Mouse (Mus musculus) forebrain, embryonic 14.5 days (tissue): Measurements from ENCODE around the gene Vmn1r127. TPM values are rescaled to one million over a fixed set of nuclear protein-coding genes. Genes with fewer than 3 reads are reported as not detected.
"Not testable (repeated sequence)": the region's sequence is repeated elsewhere in the genome, so short reads cannot be mapped to it uniquely, and the experiment has no call there.

Experiments
- ATAC-seq: fragments of 200-750 bp; cut with Nextera tagmentation; 2 replicates; pipeline ENCODE4 v1.8.0; 2017; ENCODE audit warnings: mild to moderate bottlenecking, moderate library complexity
- DNase-seq: peaks from one replicate; pipeline ENCODE4 v3.0.0-alpha.2; 2015; ENCODE audit warnings: low spot score
- H3K27ac ChIP-seq: fragments of 300-500 bp; sonication (generic); 2 replicates; pipeline ENCODE4 v1.5.1; 2014; ENCODE audit warnings: low read depth, mild to moderate bottlenecking, control low read depth, low read length, moderate library complexity
- H3K27me3 ChIP-seq: fragments of 300-500 bp; sonication (generic); replicated peaks from 2 replicates; pipeline ENCODE4 v1.6.1; 2014; ENCODE audit warnings: low read length, control low read depth, mixed read lengths; ENCODE audit not compliant: control insufficient read depth, insufficient read depth
- H3K36me3 ChIP-seq: fragments of 300-500 bp; sonication (generic); 2 replicates; pipeline ENCODE4 v1.6.1; 2014; ENCODE audit warnings: low read length, control low read depth; ENCODE audit not compliant: control insufficient read depth, insufficient read depth
- H3K4me1 ChIP-seq: fragments of 300-500 bp; sonication (generic); 2 replicates; pipeline ENCODE4 v1.6.1; 2014; ENCODE audit warnings: antibody characterized with exemption, low read length, control low read depth; ENCODE audit not compliant: control insufficient read depth, insufficient read depth
- H3K4me2 ChIP-seq: fragments of 300-500 bp; sonication (generic); 2 replicates; pipeline ENCODE4 v1.6.1; 2014; ENCODE audit warnings: mild to moderate bottlenecking, control low read depth, low read length
- H3K4me3 ChIP-seq: fragments of 300-500 bp; sonication (generic); 2 replicates; pipeline ENCODE4 v1.5.1; 2014; ENCODE audit warnings: low read depth, low read length, control low read depth
- H3K9ac ChIP-seq: fragments of 300-500 bp; sonication (generic); 2 replicates; pipeline ENCODE4 v1.6.1; 2014; ENCODE audit warnings: mild to moderate bottlenecking, low read length, control low read depth, moderate library complexity
- H3K9me3 ChIP-seq: fragments of 300-500 bp; sonication (generic); replicated peaks from 2 replicates; pipeline ENCODE4 v1.6.1; 2016; ENCODE audit warnings: low read length, control low read depth, mixed read lengths; ENCODE audit not compliant: control insufficient read depth
- WGBS: fragments of 180-500 bp; shearing (Covaris S2); extraction: QIAGEN DNeasy Blood & Tissue Kit; methylation state at CpG from one replicate; pipeline ENCODE4 v1.1.7; 2014; 5-methylcytosine and 5-hydroxymethylcytosine counted together
- polyA plus RNA-seq: library from polyadenylated mRNA; unstranded; fragments of >200 nt; fragmentation: Nextera tagmentation; extraction: Ambion mirVana; gene quantifications from 2 replicates; pipeline ENCODE4 v1.2.1, GENCODE M21; 2014

The Vmn1r127 gene
- polyA plus RNA-seq: not detected in 2 replicates

- H3K27ac ChIP-seq, H3K36me3 ChIP-seq, H3K9me3 ChIP-seq, H3K4me3 ChIP-seq, H3K9ac ChIP-seq, H3K27me3 ChIP-seq, H3K4me2 ChIP-seq, ATAC-seq, DNase-seq, H3K4me1 ChIP-seq: not testable (repeated sequence)
- whole genome bisulfite sequencing: no CpG with 5 or more reads among the region's 3 CpGs
These were observed at the start of gene Vmn1r127 for GRCm38 (mm10) chr7:21319761-21320160. Gene Vmn1r127 (minus strand): TSS chr7:21319861.

DNA sequence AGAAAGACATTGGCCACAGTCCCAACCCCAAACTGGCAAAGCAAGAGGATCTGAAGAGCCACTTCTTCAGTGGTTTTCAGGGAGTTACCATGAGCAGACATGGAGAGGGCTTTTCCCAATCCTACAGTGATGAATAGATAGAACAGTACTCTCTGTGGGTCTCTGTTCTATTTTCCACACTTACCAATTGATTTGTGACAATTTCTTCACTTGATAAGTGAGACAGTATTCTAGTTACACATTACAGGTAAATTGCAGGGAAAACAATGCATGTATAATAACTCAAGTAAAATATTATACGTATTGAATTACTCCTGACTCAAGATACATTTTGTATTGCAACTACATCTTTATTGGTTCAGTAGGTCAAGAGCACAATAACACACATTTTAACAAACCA, 41.5 kb upstream of the Vmn1r127 start, which contains the start of gene Vmn1r129:
TSS of gene Vmn1r129 (minus strand) at position 101 of the 400 bp plus-strand sequence.
- DNase-seq, ATAC-seq: not testable (repeated sequence)
- no CpG with 5 or more reads among the region's 1 CpGs for WGBS

DNA sequence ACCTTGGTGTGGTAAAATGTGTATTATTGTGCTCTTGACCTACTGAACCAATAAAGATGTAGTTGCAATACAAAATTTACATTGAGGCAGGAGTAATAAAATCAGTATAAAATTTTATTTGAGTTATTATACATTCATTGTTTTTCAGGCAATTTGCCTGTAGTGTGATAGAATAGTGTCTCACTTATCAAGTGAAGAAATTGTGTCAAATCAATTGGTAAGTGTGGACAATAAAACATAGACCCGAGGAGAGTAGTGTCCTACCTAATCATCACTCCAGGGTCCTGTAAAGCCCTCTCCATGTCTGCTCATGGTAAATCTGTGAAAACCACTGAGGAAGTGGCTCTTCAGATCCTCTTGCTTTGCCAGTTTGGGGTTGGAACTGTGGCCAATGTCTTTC, 29.4 kb upstream of the Vmn1r127 start, which contains the start of gene Vmn1r128:
TSS of gene Vmn1r128 (plus strand) at position 301 of the 400 bp plus-strand sequence.
- not testable (repeated sequence) for ATAC-seq, H3K4me2 ChIP-seq, DNase-seq, H3K27me3 ChIP-seq, H3K27ac ChIP-seq, H3K9ac ChIP-seq, H3K36me3 ChIP-seq, H3K9me3 ChIP-seq, H3K4me1 ChIP-seq, H3K4me3 ChIP-seq
- 72% methylated on average over 1 of the region's 1 CpGs for WGBS

More for the DNA sequence above, 41.5 kb upstream of the Vmn1r127 start, which contains the start of gene Vmn1r129:
- H3K36me3 ChIP-seq, H3K9me3 ChIP-seq, H3K4me3 ChIP-seq, H3K4me2 ChIP-seq, H3K27me3 ChIP-seq, H3K4me1 ChIP-seq, H3K27ac ChIP-seq, H3K9ac ChIP-seq: not testable (repeated sequence)

DNA sequence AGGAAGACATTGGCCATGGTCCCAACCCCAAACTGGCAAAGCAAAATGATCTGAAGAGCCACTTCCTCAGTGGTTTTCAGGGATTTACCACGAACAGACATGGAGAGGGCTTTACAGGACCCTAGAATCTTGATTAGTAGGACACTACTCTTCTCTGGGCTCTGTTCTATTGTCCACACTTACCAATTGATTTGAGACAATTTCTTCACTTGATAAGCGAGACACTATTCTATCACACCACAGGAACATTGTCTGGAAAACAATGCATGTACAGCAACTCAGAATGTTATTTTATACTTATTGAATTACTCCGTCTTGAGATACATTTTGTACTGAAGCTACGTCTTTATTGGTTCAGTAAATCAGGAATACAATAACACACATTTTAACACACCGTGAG, 18.3 kb downstream of the Vmn1r127 start, which contains the start of gene Vmn1r126:
TSS of gene Vmn1r126 (minus strand) at position 101 of the 400 bp plus-strand sequence.
- not testable (repeated sequence) for H3K4me2 ChIP-seq, H3K27me3 ChIP-seq, H3K4me1 ChIP-seq, DNase-seq, H3K4me3 ChIP-seq, H3K9me3 ChIP-seq, ATAC-seq, H3K9ac ChIP-seq, H3K36me3 ChIP-seq, H3K27ac ChIP-seq
- no CpG with 5 or more reads among the region's 5 CpGs for WGBS

DNA sequence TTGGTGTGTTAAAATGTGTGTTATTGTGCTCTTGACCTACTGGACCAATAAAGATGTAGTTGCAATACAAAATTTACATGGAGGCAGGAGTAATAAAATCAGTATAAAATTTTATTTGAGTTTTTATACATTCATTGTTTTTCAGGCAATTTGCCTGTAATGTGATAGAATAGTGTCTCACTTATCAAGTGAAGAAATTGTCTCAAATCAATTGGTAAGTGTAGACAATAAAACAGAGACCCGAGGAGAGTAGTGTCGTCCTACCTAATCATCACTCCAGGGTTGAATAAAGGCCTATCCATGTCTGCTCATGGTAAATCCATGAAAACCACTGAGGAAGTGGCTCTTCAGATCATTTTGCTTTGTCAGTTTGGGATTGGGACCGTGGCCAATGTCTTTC, 47.8 kb downstream of the Vmn1r127 start, which contains the start of gene Vmn1r125:
TSS of gene Vmn1r125 (plus strand) at position 301 of the 400 bp plus-strand sequence.
- not testable (repeated sequence) for H3K27ac ChIP-seq, ATAC-seq, H3K9ac ChIP-seq, H3K4me3 ChIP-seq, H3K4me1 ChIP-seq, DNase-seq, H3K36me3 ChIP-seq, H3K4me2 ChIP-seq, H3K9me3 ChIP-seq, H3K27me3 ChIP-seq
- 73% methylated on average over 3 of the region's 3 CpGs for WGBS

Other genes with a start within 250 kb of the Vmn1r127 start
- gene Vmn1r121, start 221.3 kb downstream of the Vmn1r127 start, polyA plus RNA-seq: not detected in 2 replicates
- not detected in 2 replicates for gene Vmn1r122, start 185.7 kb downstream of the Vmn1r127 start, polyA plus RNA-seq
- gene Vmn1r123, start 157.7 kb downstream of the Vmn1r127 start, polyA plus RNA-seq: not detected in 2 replicates
- gene Gm5157, start 129.4 kb downstream of the Vmn1r127 start, polyA plus RNA-seq: not detected in 2 replicates
- gene Vmn1r124, start 59.2 kb downstream of the Vmn1r127 start, polyA plus RNA-seq: not detected in 2 replicates
- not detected in 2 replicates for gene Vmn1r125, start 47.7 kb downstream of the Vmn1r127 start, polyA plus RNA-seq
- not detected in 2 replicates for gene Vmn1r126, start 18.4 kb downstream of the Vmn1r127 start, polyA plus RNA-seq
- not detected in 2 replicates for gene Vmn1r128, start 29.5 kb upstream of the Vmn1r127 start, polyA plus RNA-seq
- not detected in 2 replicates for gene Vmn1r129, start 41.4 kb upstream of the Vmn1r127 start, polyA plus RNA-seq
- not detected in 2 replicates for gene Gm6882, start 112.9 kb upstream of the Vmn1r127 start, polyA plus RNA-seq
- not detected in 2 replicates for gene Vmn1r130, start 191.9 kb upstream of the Vmn1r127 start, polyA plus RNA-seq
- not detected in 2 replicates for gene Vmn1r131, start 226.2 kb upstream of the Vmn1r127 start, polyA plus RNA-seq